ENCODE assay signal across 8 mouse cellular contexts in the genomic region with DNA sequence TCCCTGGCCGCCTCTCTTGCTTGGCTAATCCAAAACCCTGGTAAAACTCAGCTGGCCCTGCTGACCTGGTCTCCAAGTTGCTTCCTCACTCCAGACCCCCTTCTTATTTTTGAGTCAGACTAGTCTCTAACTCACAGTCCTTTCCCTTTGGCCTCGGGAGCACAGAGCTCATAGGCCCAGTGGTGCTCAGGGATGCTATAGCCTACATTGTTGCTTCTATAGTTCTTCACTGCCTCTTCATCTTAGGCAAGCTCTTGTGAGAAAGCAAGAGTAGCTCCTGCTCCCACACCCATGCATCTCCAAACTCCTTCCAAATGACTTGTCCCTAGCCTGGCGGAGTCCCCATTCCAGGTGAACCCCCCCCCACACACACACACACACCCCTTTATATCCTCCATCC. TPM values are rescaled to one million over a fixed set of nuclear protein-coding genes. Genes with fewer than 3 reads are reported as not detected.
A peak's percentile ranks its signal among the peaks of the same experiment; 100 is the strongest.
DNase-seq lines count a peak whose midpoint lies in the region; ATAC-seq and TF ChIP-seq lines count a peak whose summit lies in the region.

No protein-coding gene starts in this region.

- TF ChIP-seq CTCF in cortical plate, adult 2 months (IDR thresholded peaks at IDR 0.05; ENCODE audit: extremely low read depth, insufficient read depth, low read length), result no peak
- TF ChIP-seq CTCF in lung, adult 2 months (IDR thresholded peaks at IDR 0.05; ENCODE audit: insufficient read depth, low read length), result no peak

- no peak for ATAC-seq in kidney, embryonic 16.5 days (ENCODE audit: low FRiP score, low TSS enrichment)
- ATAC-seq in hindbrain, embryonic 12.5 days (ENCODE audit: low FRiP score), result no peak
- ATAC-seq in activated CD4-positive, CD25-positive, alpha-beta regulatory T cell, adult 4 months, result no peak

- no peak overlapping the region for H3K27ac ChIP-seq in kidney, embryonic 16.5 days (ENCODE audit: low read length)
- H3K27ac ChIP-seq in cortical plate, adult 2 months (ENCODE audit: insufficient read depth, low read length), result no peak overlapping the region
- no peak overlapping the region for H3K27ac ChIP-seq in hindbrain, embryonic 12.5 days
- H3K27ac ChIP-seq in midbrain, embryonic 10.5 days (replicated peaks), result peak overlapping the region; percentile 96; the same call in 1 of the 2 replicates

- H3K9ac ChIP-seq in kidney, embryonic 16.5 days (replicated peaks; ENCODE audit: low read length), result peak overlapping the region; percentile 81
- H3K9ac ChIP-seq in hindbrain, embryonic 12.5 days, result peak overlapping the region; percentile 90

- no peaks in the 10 kb centered on the region for H3K27me3 ChIP-seq in kidney, embryonic 16.5 days (ENCODE audit: insufficient read depth, low read length)
- no peaks in the 10 kb centered on the region for H3K27me3 ChIP-seq in hindbrain, embryonic 12.5 days
- H3K27me3 ChIP-seq in midbrain, embryonic 10.5 days (ENCODE audit: low read depth, poor library complexity, severe bottlenecking), result no peaks in the 10 kb centered on the region

- TF ChIP-seq POLR2A in cortical plate, adult 2 months (IDR thresholded peaks at IDR 0.05; ENCODE audit: extremely low read depth, insufficient read depth, low read length), result no peak
- no peak for TF ChIP-seq POLR2A in lung, adult 2 months (IDR thresholded peaks at IDR 0.05; ENCODE audit: borderline replicate concordance, extremely low read depth, low read depth, low read length)

- no peaks in the 10 kb centered on the region for H3K9me3 ChIP-seq in kidney, embryonic 16.5 days (ENCODE audit: low read length)
- H3K9me3 ChIP-seq in hindbrain, embryonic 12.5 days (replicated peaks), result no peaks in the 10 kb centered on the region
- H3K9me3 ChIP-seq in midbrain, embryonic 10.5 days (replicated peaks), result no peaks in the 10 kb centered on the region

- peak overlapping the region; percentile 85 for H3K4me2 ChIP-seq in kidney, embryonic 16.5 days (replicated peaks; ENCODE audit: low read depth, low read length)
- H3K4me2 ChIP-seq in hindbrain, embryonic 12.5 days (replicated peaks), result peak overlapping the region; percentile 77

- no peak for DNase-seq in kidney, adult 11 months
- DNase-seq in midbrain, embryonic 10.5 days (ENCODE audit: low spot score), result no peak
- DNase-seq in thymus, postnatal 25 days, result no peak
- DNase-seq in lung, adult 2 months, result no peak

- H3K4me3 ChIP-seq in kidney, embryonic 16.5 days (ENCODE audit: low read length), result peak overlapping the region; percentile 74
- H3K4me3 ChIP-seq in cortical plate, adult 2 months (ENCODE audit: insufficient read depth, low read length), result peak overlapping the region; percentile 90
- H3K4me3 ChIP-seq in hindbrain, embryonic 12.5 days, result peak overlapping the region; percentile 73
- H3K4me3 ChIP-seq in midbrain, embryonic 10.5 days, result peak overlapping the region; percentile 73
- H3K4me3 ChIP-seq in lung, adult 2 months (replicated peaks; ENCODE audit: extremely low read depth, low read depth, low read length), result no peak overlapping the region

- H3K4me1 ChIP-seq in kidney, embryonic 16.5 days (ENCODE audit: insufficient read depth, low read length), result peaks cover 18% of the 10 kb centered on the region
- peaks cover 5% of the 10 kb centered on the region for H3K4me1 ChIP-seq in cortical plate, adult 2 months (ENCODE audit: control insufficient read depth, insufficient read depth, low read length)
- peaks cover 14% of the 10 kb centered on the region for H3K4me1 ChIP-seq in hindbrain, embryonic 12.5 days
- peaks cover 21% of the 10 kb centered on the region for H3K4me1 ChIP-seq in midbrain, embryonic 10.5 days
- H3K4me1 ChIP-seq in lung, adult 2 months (ENCODE audit: control insufficient read depth, insufficient read depth, low read length), result peaks cover 5% of the 10 kb centered on the region; the same call in 1 of the 2 replicates

- WGBS in kidney, embryonic 16.5 days, result 40% methylated on average over 3 of the region's 3 CpGs
- 65% methylated on average over 3 of the region's 3 CpGs for WGBS in hindbrain, embryonic 12.5 days
- 52% methylated on average over 3 of the region's 3 CpGs for WGBS in midbrain, embryonic 10.5 days
- WGBS in lung, adult 2 months, result 62% methylated on average over 3 of the region's 3 CpGs

- H3K36me3 ChIP-seq in kidney, embryonic 16.5 days (ENCODE audit: insufficient read depth, low read length), result peaks cover 32% of the 10 kb centered on the region
- H3K36me3 ChIP-seq in hindbrain, embryonic 12.5 days, result peaks cover 30% of the 10 kb centered on the region
- peaks cover 41% of the 10 kb centered on the region for H3K36me3 ChIP-seq in midbrain, embryonic 10.5 days

RNA-seq across cellular contexts. Expression of gene Ndufb7, which starts 1.2 kb away (rescaled TPM):
- polyA plus RNA-seq in kidney, embryonic 16.5 days (2015; fragmentation: Nextera tagmentation; extraction: Ambion mirVana), result 356 and 362 TPM in 2 replicates
- polyA plus RNA-seq in cortical plate, adult 2 months (2012; rRNA removed), result 324 and 325 TPM in 2 replicates
- 307 and 342 TPM in 2 replicates for polyA plus RNA-seq in hindbrain, embryonic 12.5 days (2016; fragmentation: Nextera tagmentation; extraction: Ambion mirVana)
- 354 and 369 TPM in 2 replicates for polyA plus RNA-seq in midbrain, embryonic 10.5 days (2016; fragmentation: Nextera tagmentation; extraction: Ambion mirVana)
- polyA plus RNA-seq in activated CD4-positive, CD25-positive, alpha-beta regulatory T cell, adult 4 months (2017; shearing (Covaris generic)), result 100 to 1,000 TPM; 350 to 354 TPM
- 269 and 286 TPM in 2 replicates for polyA plus RNA-seq in lung, adult 2 months (2012; rRNA removed)

RNA-seq across cellular contexts. Expression of gene Olfr370, which starts 32.1 kb away (rescaled TPM):
- not detected in 2 replicates for polyA plus RNA-seq in kidney, embryonic 16.5 days (2015; fragmentation: Nextera tagmentation; extraction: Ambion mirVana)
- not detected in 2 replicates for polyA plus RNA-seq in cortical plate, adult 2 months (2012; rRNA removed)
- 0.09 and 0.10 TPM in 2 replicates for polyA plus RNA-seq in hindbrain, embryonic 12.5 days (2016; fragmentation: Nextera tagmentation; extraction: Ambion mirVana)
- not detected in 2 replicates for polyA plus RNA-seq in midbrain, embryonic 10.5 days (2016; fragmentation: Nextera tagmentation; extraction: Ambion mirVana)
- not detected for polyA plus RNA-seq in activated CD4-positive, CD25-positive, alpha-beta regulatory T cell, adult 4 months (2017; shearing (Covaris generic))
- not detected in 2 replicates for polyA plus RNA-seq in lung, adult 2 months (2012; rRNA removed)

RNA-seq across cellular contexts. Expression of gene Tecr, which starts 40.1 kb away (rescaled TPM):
- polyA plus RNA-seq in kidney, embryonic 16.5 days (2015; fragmentation: Nextera tagmentation; extraction: Ambion mirVana), result 631 and 669 TPM in 2 replicates
- 854 and 882 TPM in 2 replicates for polyA plus RNA-seq in cortical plate, adult 2 months (2012; rRNA removed)
- polyA plus RNA-seq in hindbrain, embryonic 12.5 days (2016; fragmentation: Nextera tagmentation; extraction: Ambion mirVana), result 646 and 653 TPM in 2 replicates
- polyA plus RNA-seq in midbrain, embryonic 10.5 days (2016; fragmentation: Nextera tagmentation; extraction: Ambion mirVana), result 740 and 757 TPM in 2 replicates
- polyA plus RNA-seq in activated CD4-positive, CD25-positive, alpha-beta regulatory T cell, adult 4 months (2017; shearing (Covaris generic)), result 100 to 1,000 TPM; 421 to 424 TPM
- 416 and 565 TPM in 2 replicates for polyA plus RNA-seq in lung, adult 2 months (2012; rRNA removed)

RNA-seq across cellular contexts. Expression of gene Dnajb1, which starts 40.3 kb away (rescaled TPM):
- 67.5 and 68.0 TPM in 2 replicates for polyA plus RNA-seq in kidney, embryonic 16.5 days (2015; fragmentation: Nextera tagmentation; extraction: Ambion mirVana)
- 39.7 and 41.9 TPM in 2 replicates for polyA plus RNA-seq in cortical plate, adult 2 months (2012; rRNA removed)
- polyA plus RNA-seq in hindbrain, embryonic 12.5 days (2016; fragmentation: Nextera tagmentation; extraction: Ambion mirVana), result 57.1 and 62.8 TPM in 2 replicates
- polyA plus RNA-seq in midbrain, embryonic 10.5 days (2016; fragmentation: Nextera tagmentation; extraction: Ambion mirVana), result 73.3 and 85.7 TPM in 2 replicates
- polyA plus RNA-seq in activated CD4-positive, CD25-positive, alpha-beta regulatory T cell, adult 4 months (2017; shearing (Covaris generic)), result 10 to 100 TPM; 40.7 to 44.0 TPM
- polyA plus RNA-seq in lung, adult 2 months (2012; rRNA removed), result 23.5 and 26.4 TPM in 2 replicates
